Mouse (Mus musculus) liver, adult 2 months (tissue): ENCODE measurements at regions not wholly inside any gene's neighbourhood (a gene's known extent, or its start where the extent isn't known, plus 50 kb on each side); places are given as distances from the start of the nearest gene placed in this dataset.

Experiments used
- CTCF ChIP-seq: fragments of 200-500 bp; IDR thresholded peaks from 2 replicates; pipeline ENCODE4 v1.5.1; 2011; ENCODE audit warnings: low read depth, low read length, control low read depth
- POLR2A ChIP-seq: fragments of 200-500 bp; IDR thresholded peaks from 2 replicates; pipeline ENCODE4 v1.6.1; 2011; ENCODE audit warnings: low read length, control low read depth; ENCODE audit not compliant: insufficient read depth; ENCODE audit errors: extremely low read depth

GRCm38 (mm10) chr9:73380768-73381167, 267.5 kb downstream of the Rsl24d1 start:
- TF ChIP-seq POLR2A (no peak), CTCF (no peak)
